In genomic region chr15:54071732-54072131, GRCm38 (mm10) we compare ENCODE assay signal across 19 mouse cellular contexts.
"Had no signal": no experiment of that assay in that cellular context is flagged by ENCODE, and none has a peak within 500 bp of the region (broad histone marks: within the 10 kb centered on the region; RNA-seq: fewer than 3 reads in every experiment).

No protein-coding gene starts in this region.

- H3K4me3 ChIP-seq: layer of hippocampus, adult 2 months; limb, embryonic 10.5 days; limb, embryonic 13.5 days; liver, embryonic 12.5 days; liver, embryonic 15.5 days; midbrain, embryonic 13.5 days; myocyte; neural tube, embryonic 13.5 days had no signal

- H3K36me3 ChIP-seq: limb, embryonic 10.5 days; limb, embryonic 13.5 days; liver, embryonic 12.5 days; liver, embryonic 15.5 days; midbrain, embryonic 13.5 days; neural tube, embryonic 13.5 days had no signal

- H3K4me2 ChIP-seq: limb, embryonic 13.5 days; liver, embryonic 12.5 days; liver, embryonic 15.5 days; midbrain, embryonic 13.5 days; neural tube, embryonic 13.5 days had no signal

- H3K9ac ChIP-seq: limb, embryonic 13.5 days; liver, embryonic 12.5 days; liver, embryonic 15.5 days; midbrain, embryonic 13.5 days; neural tube, embryonic 13.5 days had no signal

- H3K27me3 ChIP-seq: limb, embryonic 13.5 days; liver, embryonic 12.5 days; liver, embryonic 15.5 days; midbrain, embryonic 13.5 days; neural tube, embryonic 13.5 days had no signal

- H3K4me1 ChIP-seq: limb, embryonic 10.5 days; liver, embryonic 12.5 days; liver, embryonic 15.5 days; midbrain, embryonic 13.5 days; neural tube, embryonic 13.5 days had no signal

- ATAC-seq: liver, embryonic 12.5 days; midbrain, embryonic 13.5 days; midbrain, embryonic 16.5 days had no signal

- H3K27ac ChIP-seq: kidney, postnatal 0 days; layer of hippocampus, adult 2 months; limb, embryonic 10.5 days; limb, embryonic 13.5 days; liver, embryonic 12.5 days; liver, embryonic 15.5 days; macrophage; midbrain, embryonic 13.5 days; neural tube, embryonic 13.5 days had no signal

- DNase-seq: kidney, adult 11 months; kidney, postnatal 25 days; layer of hippocampus, adult 9-11 months; liver; lung, adult 18-20 months; thymus, adult 2 months; thymus, postnatal 14 days; thymus, postnatal 4 days had no signal

- H3K9me3 ChIP-seq: limb, embryonic 10.5 days; limb, embryonic 13.5 days; liver, embryonic 12.5 days; liver, embryonic 15.5 days; midbrain, embryonic 13.5 days; neural tube, embryonic 13.5 days had no signal
